Mouse (Mus musculus) brain, adult 10 weeks (tissue): ENCODE measurements around the gene Nrd1. TPM values are rescaled to one million over a fixed set of nuclear protein-coding genes. Genes with fewer than 3 reads are reported as not detected.

Experiments
- polyA plus RNA-seq: library from polyadenylated mRNA; stranded (reverse); fragments of 350-450 nt; fragmentation: Illumina TruSeq; extraction: RNeasy Lipid Tissue Mini Kit (QIAGEN cat#74804); gene quantifications from one replicate; pipeline ENCODE4 v1.2.3, GENCODE M21; 2015; ENCODE audit warnings: low read depth, low replicate concordance

Gene Nrd1
- 97.6 TPM for polyA plus RNA-seq

DNA sequence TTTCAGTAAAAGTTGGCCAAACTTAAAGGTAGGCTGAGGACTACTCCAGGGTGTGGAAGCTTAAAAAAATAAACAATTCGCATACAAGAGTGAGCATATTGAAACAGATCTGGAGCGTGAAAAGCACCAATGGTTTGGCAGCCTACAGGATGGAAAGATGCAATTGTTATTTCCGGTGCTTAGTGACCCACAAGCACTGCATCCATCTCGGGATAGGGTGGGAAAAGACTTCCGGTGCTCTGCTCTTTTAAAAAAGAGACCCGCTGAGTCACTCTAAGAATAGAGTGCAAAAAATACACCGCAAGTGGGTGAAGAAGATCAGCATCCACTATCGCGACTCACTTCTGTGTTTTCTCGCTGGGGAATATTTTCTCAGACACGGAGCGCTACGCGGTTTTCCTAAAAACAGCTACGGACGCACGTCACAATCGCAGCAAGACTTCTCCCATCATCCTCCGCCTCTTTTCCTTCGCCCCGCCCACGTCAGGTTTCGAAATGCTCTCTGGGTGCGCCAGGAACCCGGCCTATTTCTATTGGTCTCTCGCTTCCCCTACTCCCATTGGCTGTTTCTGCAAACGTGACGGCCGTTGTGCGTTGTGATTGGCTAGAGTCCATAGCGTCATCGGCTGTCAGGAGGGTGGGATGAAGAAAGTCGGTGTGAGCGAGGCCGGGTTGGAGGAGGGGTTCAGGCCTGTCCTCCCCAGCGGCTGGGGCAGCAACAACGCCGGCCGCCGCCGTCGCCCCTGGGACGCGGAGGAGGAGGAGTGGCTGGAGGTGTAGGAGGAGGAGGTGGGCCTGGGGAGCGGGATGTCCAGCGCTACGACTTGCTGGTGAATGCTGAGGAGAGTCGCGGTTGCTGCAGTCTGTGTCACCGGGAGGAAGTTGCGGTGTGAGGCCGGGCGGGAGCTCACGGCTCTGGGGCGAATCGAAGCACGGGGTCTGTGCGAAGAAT is at the start of gene Nrd1:
Gene Nrd1, plus strand, starts transcription at position 657 of the 952 bp plus-strand sequence.

Other genes starting within 250 kb of the Nrd1 start
- 49.9 TPM for gene Zfyve9, start 219.9 kb upstream of the Nrd1 start, polyA plus RNA-seq
- gene Btf3l4, start 167.0 kb upstream of the Nrd1 start, polyA plus RNA-seq, result 159 TPM
- 62.9 TPM for gene Txndc12, start 166.1 kb upstream of the Nrd1 start, polyA plus RNA-seq
- 14.7 TPM for gene Kti12, start 152.9 kb upstream of the Nrd1 start, polyA plus RNA-seq
- not detected for gene A730015C16Rik, start 152.0 kb upstream of the Nrd1 start, polyA plus RNA-seq
- gene Rab3b, start 121.6 kb upstream of the Nrd1 start, polyA plus RNA-seq, result 80.1 TPM
- gene Osbpl9, start 201.6 kb downstream of the Nrd1 start, polyA plus RNA-seq, result 53.2 TPM
- gene Calr4, start 233.8 kb downstream of the Nrd1 start, polyA plus RNA-seq, result 0.54 TPM